Mouse (Mus musculus): ENCODE data around the gene Syne3.

DNA sequence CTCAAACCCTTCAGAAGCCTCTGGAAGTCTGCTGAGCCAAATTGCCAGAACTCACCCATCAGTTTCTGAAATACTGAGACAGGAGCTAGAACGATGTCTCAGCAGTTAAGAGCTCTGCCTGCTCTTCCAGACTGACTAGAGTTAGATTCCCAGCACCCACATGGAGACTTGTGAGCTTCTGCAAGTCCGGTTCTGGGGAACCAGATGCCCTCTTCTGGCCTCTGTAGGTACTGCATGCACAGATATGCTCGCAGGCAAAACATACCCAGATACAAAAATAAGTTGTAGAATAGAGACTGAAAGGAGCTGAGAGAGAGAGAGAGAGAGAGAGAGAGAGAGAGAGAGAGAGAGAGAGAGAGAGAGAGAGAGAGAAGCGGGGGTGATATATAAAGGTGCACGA is 24.5 kb downstream of the Syne3 start:
- TF ChIP-seq CTCF (IDR thresholded peaks at IDR 0.05; ENCODE audit: borderline replicate concordance, control insufficient read depth, extremely low read depth, insufficient read depth, low read length, poor library complexity), result no peak
- TF ChIP-seq POLR2A (IDR thresholded peaks at IDR 0.05; ENCODE audit: control insufficient read depth, extremely low read depth, insufficient read depth, low read length, poor library complexity), result no peak

All from thymus, adult 2 months (tissue).